Mouse (Mus musculus) naive thymus-derived CD4-positive, alpha-beta T cell, adult 2 months (primary cell): ENCODE data around the gene Gm35315.
"Not testable (repeated sequence)": the region's sequence is repeated elsewhere in the genome, so short reads cannot be mapped to it uniquely, and the experiment has no call there.

Experiments
- DNase-seq: peaks from one replicate; pipeline ENCODE4 v3.0.0-alpha.2; 2011; ENCODE audit warnings: low read depth

Gm35315 gene

GRCm38 (mm10) chr5:110094030-110094846 is at the start of gene Gm35315:
TSS of gene Gm35315 (minus strand) at chr5:110094420.
- DNase-seq = peak; percentile 93

DNA sequence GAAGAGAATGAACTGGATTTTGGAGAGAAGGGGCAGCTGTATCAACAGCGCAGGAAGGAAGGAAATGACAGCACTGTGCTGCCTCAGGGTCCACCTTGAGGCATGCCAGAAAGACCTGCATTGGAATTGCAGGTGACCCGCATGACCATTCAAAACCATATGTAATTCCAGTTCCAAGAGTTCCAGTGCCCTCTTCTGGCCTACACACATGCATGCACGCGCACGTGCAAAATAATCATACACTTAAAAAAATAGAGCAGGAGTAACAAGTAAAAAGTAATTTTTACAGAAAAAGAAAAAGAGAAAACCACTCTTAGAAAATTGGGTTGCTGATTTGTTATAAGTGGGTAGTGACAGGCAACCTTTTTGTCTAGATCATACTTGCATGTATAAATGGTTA is 48.8 kb upstream of the Gm35315 start:
- DNase-seq = peak; percentile 31

- DNase-seq = no peak
These were observed 48.1 kb upstream of the Gm35315 start for GRCm38 (mm10) chr5:110142309-110142708.

DNA sequence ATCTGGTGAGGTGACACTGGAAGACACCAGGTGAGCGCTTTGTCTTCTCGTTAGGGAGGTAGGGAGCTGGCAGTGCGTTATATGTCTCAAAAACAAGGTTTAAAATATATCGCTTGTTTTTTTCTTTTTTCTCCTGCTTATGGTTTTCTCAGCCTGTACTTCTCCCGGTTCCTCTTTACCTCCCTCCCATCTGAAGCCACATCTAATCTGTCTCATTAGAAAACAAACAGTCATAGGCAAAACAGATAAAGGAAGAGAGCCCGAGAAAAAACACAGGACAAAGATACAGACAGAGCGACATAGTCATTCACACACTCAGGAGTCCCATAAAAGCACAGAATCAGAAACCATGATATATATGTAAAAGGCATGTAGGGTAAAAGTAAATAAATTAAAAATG is 46.2 kb upstream of the Gm35315 start:
- no peak for DNase-seq

- no peak for DNase-seq
These were observed 45.1 kb upstream of the Gm35315 start for GRCm38 (mm10) chr5:110139325-110139724.

DNA sequence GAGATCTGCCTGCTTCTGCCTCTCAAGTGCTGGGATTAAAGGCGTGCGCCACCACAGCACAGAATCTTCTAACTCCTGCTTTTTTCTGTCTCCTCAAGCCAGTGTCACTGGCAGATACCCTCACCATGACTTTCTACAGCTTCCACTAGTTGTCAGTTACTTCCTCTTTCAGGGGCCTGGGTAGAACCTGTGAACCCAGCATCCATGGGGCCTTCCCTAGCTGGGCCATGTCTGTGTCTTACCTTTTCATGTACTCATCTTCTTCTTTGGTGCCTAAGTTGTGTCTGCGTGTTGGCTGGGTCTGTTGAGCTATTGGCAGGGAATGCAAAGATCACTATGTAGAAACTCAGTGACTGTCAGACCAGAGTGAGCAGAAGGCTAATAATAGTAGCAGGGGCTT is 43.6 kb upstream of the Gm35315 start:
- no peak for DNase-seq

GRCm38 (mm10) chr5:110136087-110136464 is 41.9 kb upstream of the Gm35315 start:
- no peak for DNase-seq

DNA sequence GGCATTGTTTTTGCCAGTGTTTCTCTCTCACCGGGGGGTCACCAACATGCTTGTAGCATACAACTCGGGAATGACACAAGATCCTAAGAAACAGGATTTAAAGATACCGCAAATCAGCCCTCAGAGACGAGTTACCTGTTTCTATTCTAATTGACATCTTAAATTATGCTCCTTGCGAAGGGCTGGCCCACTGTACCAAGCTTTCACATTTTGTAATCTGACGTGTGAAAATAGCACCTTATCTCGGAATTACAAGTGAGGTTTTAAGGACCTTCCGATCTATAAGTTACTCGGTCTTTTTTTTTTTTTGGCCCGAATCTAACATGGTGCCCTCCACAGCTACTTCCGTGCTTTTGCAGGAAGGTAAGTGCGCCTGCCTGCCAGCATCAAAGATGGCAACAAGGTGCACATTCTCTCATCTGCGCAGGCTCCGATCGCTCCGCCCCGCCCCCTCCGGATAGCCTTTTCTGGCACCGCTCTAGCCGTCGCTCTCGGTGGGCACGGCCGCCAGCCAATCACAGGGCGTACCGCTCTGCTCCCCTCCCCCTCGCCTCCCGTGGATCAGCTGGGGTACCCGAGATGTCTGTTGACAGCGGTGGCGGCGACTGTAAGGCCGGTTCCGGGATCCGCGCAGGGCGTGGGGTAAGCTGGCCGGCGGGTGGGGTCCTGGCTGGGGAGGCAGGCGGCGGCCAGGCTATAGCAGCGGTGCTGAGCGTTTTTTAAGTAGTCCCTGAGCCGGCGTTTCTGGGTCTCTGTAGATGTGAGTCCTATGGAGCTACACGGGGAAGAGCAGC is 41.3 kb upstream of the Gm35315 start, which contains the start of gene Chfr:
Chfr (plus strand) TSS at position 550 of the 794 bp plus-strand sequence.
- peak; percentile 100 for DNase-seq

GRCm38 (mm10) chr5:110122380-110122779 is 28.2 kb upstream of the Gm35315 start:
- not testable (repeated sequence) for DNase-seq

GRCm38 (mm10) chr5:110109991-110110441 is 15.8 kb upstream of the Gm35315 start, which contains the start of gene Zfp605:
TSS of gene Zfp605 (plus strand) at chr5:110110092.
- DNase-seq = peak; percentile 87

DNA sequence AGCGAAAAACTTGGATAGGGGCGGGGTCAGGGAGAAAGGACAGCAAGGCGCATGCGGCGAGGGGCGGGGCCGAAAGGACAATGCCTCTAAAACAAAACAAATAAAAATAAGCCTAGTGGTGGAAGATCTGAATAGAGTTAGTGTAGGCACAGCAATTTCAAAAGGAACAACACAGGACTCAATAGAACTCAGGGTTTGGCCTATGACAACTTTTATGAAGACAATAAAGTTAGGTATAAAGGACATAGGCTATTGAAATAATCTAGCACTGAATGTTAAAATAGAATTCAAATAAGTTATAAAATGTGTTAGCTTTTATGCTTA is 14.0 kb upstream of the Gm35315 start:
- no peak for DNase-seq

GRCm38 (mm10) chr5:110107581-110108304 is 13.5 kb upstream of the Gm35315 start, which contains the start of gene Gtpbp6:
TSS of gene Gtpbp6 (minus strand) at chr5:110108197.
- DNase-seq = peak; percentile 97

DNA sequence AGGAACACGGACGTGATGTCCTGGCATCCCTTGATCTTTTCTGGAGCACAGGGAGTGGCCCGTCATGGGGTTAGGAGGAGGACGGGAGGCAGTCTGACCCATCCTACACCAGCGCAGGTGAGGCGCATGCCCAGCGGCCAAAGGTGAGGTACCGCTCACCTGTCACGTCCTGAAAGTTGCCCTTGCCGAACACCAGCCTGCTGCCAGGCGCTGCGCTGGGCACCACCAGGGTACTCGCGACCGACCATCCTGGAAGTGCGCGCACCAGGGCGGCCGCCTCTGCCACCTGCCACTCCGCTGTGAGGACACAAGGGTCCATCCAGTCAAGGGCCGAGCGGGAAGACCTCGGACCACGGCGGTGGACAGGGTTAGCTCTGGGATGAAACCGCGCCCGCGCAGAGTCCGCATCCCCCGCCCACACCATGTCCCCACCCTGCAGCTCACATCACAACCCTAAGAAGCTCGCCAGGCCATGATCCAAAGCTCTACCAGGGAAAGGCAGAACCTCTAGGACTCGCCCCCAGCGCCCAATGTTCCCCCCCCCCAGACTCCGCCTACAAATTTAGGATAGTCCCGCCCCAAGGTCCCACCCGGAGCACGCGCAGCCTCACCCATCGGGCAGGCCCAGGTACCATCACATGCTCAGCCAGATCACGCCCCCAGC is 12.8 kb upstream of the Gm35315 start:
- DNase-seq = no peak

DNA sequence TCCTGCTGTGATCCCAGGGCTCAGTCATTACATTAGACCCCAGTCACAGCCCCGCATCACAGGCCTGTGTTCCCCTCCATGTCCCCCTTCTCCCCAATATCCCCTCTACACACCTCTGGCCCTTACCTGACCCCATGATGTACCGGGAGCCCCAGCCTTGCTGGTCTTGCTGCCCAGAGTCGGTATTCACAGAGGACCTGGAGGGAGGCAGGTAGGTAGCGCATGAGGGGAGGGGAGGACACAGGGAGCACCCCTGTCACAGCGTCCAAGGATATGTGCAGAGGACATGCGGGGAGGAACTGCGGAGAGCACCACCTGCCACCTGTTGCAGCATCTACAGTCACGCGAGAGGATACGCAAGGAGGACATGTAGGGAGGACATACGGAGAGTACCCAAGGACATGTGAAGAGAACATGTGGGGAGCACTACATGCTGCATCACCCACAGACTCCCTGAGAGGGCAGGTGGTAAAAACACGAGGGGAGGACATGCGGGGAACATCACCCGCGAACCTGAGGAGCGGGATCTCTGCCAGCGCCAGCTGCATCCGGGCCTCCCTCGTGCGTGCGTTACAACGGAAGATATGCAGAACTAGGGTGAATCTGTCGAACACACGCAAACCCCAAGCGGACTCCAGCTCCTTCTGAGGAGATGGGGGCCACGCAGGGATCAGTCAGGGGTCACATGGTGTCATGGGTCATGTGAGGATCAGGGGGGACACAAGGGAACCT is 12.1 kb upstream of the Gm35315 start:
- peak; percentile 28 for DNase-seq

DNA sequence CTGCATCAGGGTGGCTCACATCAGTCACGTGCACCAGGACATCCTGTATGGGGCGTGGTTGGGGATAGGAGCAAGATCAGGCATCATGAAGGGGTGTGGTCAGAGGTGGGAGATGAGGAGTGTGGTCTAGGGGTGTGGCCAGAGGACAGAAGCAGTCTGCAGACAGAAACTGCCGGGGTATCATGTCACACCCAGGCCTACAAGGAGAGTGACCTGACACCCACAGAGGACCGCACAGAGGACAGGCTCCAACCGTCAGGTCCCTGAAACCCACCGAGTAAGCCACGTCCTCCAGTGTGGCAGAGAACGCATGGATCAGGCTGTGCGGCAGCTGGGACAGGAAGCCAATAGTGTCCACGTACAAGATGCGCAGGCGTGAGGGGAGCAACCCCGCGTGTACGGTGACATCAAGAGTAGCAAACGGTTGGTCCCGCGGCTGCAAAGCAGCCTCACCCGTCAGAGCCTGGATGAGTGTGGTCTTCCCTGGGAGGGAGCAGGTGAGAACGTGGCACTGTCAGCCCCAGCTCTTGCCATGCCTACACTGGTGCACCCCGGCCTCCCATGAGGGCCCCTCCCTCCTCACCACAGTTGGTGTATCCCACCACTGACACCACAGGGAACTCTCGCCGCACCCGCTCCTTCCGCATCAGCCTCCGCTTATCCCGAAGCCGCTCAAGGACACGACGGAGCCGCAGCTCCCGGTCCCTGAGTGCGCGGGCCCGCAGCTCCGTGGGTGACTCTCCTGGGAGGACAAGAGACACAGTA is 10.6 kb upstream of the Gm35315 start:
- no peak for DNase-seq

DNA sequence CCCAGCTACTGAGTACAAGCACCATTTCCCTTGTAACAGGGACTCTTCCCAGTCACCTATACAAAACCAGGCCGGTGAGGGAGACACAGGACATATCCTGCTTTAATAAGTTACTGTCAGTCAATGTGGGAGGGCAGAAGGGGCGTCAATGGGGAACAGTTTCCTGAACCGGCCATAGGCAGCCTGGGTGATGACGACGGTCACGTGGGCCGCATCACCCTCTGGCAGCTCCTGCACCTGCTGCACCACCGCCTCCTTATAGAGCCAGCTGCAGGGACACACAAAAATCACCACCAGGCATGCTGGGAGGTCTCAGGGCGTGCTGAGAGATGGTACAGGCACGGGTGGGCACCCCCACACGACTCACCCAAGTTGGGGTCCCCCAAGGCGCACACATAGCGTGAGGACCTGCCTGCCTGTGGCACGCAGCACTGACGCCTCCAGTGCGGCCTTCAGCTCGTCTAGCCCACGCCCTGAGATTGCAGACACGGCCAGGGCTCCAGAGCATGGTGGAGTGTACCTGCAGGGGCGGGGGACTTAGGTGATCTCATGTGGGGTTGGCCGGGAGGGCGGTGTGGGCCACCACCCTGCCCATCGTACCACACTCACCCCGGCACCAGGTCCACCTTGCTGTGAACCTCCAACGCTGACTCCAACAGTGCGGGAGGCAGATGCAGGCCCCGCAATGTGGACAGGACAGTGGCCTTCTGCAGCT is 9.8 kb upstream of the Gm35315 start:
- DNase-seq = no peak

DNA sequence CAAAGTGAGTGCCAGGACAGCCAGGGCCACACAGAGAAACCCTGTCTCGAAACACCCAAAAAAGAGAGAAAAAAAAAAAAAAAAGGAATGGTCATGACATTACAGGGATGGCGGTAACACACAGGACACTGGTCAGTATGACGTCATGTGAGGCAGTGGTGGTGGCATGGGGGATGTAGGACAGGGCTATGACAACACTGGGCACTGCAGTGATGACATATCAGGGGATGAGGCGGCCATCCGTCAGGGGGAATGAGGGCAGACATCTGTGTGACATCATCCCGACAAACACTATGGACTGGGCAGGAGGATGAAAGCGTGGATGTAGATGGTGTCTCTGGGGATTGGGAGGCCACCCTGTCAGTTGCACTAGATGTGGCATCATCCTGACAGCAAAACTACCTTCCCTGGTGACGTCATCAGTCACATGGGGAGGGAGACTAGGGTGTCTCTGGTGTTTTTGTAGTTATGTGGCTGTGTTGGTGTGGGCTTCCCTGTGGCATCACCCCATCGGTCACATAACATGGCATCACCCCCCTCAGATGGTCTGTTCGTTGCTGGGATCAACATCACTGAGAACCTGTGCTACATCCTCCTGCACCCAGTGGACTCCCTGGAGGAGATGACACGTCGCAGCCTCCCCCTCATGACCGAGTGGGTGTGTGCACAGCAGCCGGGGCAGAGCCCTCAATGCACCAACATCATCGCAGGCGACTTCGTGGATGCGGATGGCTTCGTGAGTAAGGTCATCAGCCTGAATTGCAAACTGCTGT is 8.8 kb upstream of the Gm35315 start:
- DNase-seq = no peak

DNA sequence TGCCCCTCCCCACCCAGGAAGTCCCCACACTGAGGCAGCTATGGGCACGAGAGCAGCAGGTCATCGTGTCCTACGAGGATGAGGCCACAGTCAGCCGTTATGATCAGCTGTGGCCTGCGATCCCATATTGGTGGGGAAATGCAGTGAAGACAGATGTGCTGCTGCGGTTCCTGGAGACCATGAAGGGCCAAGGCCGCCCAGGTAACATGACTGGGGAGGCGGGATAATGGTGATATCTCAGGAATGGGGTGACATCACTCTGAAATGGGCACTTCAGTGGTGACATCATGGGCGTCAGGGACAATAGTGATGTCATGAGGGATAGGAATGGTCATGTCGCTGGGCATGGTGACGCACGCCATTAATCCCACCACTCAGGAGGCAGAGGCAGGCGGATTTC is 8.2 kb upstream of the Gm35315 start:
- no peak for DNase-seq
